Mouse (Mus musculus): ENCODE data around the gene Stx5a. TPM values are rescaled to one million over a fixed set of nuclear protein-coding genes. Genes with fewer than 3 reads are reported as not detected.

Gene Stx5a
- polyA plus RNA-seq, 1 experiment from 2014 or later = 94.9 TPM

GRCm38 (mm10) chr19:8736160-8736467, 5.1 kb upstream of the Stx5a start:
- 2% methylated on average over 11 of the region's 11 CpGs for WGBS
- Histone ChIP-seq H3K4me3 (peak overlapping the region; percentile 87), H3K27me3 (ENCODE audit: low read depth, poor library complexity, severe bottlenecking) (no peaks in the 10 kb centered on the region), H3K9me3 (replicated peaks) (no peaks in the 10 kb centered on the region), H3K27ac (replicated peaks) (peak overlapping the region; percentile 83), H3K4me1 (peaks cover 27% of the 10 kb centered on the region), H3K36me3 (peaks cover 41% of the 10 kb centered on the region)
- DNase-seq (ENCODE audit: low spot score) = no peak

DNA sequence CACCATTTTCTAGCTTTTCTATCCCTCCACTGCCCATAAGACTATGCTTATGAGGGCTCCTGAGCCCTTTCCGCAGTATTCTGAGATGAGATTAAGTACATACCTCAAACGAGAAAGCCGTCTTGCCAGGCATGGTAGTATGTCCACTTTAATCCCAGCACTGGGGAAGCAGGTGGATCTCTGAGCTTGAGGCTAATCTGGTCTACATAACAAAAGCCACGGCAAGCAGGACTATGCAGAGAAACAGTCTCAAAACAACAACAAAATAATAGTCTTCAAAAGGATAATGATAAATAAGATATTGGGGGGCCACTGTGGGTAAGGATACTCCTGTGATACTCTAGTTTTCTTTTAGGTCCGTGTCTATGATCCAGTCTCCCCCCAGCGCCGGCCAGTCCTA, 2.3 kb upstream of the Stx5a start:
- Histone ChIP-seq H3K9me3 (replicated peaks) (no peaks in the 10 kb centered on the region), H3K4me3 (no peak overlapping the region), H3K4me1 (peaks cover 38% of the 10 kb centered on the region), H3K36me3 (peaks cover 55% of the 10 kb centered on the region), H3K27ac (replicated peaks) (no peak overlapping the region), H3K27me3 (ENCODE audit: low read depth, poor library complexity, severe bottlenecking) (no peaks in the 10 kb centered on the region)
- 89% methylated on average over 7 of the region's 7 CpGs for WGBS
- DNase-seq (ENCODE audit: low spot score) = no peak

GRCm38 (mm10) chr19:8739646-8740045, 1.6 kb upstream of the Stx5a start:
- Histone ChIP-seq H3K36me3 (peaks cover 62% of the 10 kb centered on the region), H3K4me1 (peaks cover 38% of the 10 kb centered on the region), H3K9me3 (replicated peaks) (no peaks in the 10 kb centered on the region), H3K27me3 (ENCODE audit: low read depth, poor library complexity, severe bottlenecking) (no peaks in the 10 kb centered on the region), H3K27ac (replicated peaks) (no peak overlapping the region), H3K4me3 (no peak overlapping the region)
- WGBS = 91% methylated on average over 6 of the region's 6 CpGs
- no peak for DNase-seq (ENCODE audit: low spot score)

DNA sequence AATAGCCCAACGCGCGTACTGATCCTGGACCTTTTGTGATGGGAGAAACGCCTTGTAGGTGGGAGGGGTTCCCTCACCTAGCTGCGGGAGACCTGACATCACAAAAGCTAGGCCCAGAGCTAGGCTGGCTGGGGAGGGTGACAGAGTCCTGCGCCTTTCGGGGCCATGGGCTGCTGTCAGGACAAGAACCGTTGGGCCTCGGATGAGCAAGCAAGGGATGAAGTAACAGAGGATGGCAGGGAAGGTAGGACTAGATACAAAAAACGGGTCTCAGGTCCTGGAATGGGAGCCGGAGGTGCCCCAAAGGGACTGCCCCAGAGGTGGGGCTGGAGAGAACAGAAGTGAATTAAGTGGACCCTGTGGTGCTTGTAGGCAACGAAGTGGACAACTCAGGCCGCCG, 610 bp upstream of the Stx5a start, which contains the start of gene 1700092M07Rik:
Gene 1700092M07Rik (plus strand): TSS at position 116 of the 400 bp plus-strand sequence.
- Histone ChIP-seq H3K27ac (replicated peaks) (peak within 1 kb of the TSS; percentile 93), H3K4me1 (peaks cover 32% of the 10 kb centered on the region), H3K9me3 (replicated peaks) (no peaks in the 10 kb centered on the region), H3K36me3 (peaks cover 72% of the 10 kb centered on the region), H3K4me3 (peak within 1 kb of the TSS; percentile 86), H3K27me3 (ENCODE audit: low read depth, poor library complexity, severe bottlenecking) (no peaks in the 10 kb centered on the region)
- WGBS = 74% methylated on average over 14 of the region's 14 CpGs
- DNase-seq (ENCODE audit: low spot score) = no peak

DNA sequence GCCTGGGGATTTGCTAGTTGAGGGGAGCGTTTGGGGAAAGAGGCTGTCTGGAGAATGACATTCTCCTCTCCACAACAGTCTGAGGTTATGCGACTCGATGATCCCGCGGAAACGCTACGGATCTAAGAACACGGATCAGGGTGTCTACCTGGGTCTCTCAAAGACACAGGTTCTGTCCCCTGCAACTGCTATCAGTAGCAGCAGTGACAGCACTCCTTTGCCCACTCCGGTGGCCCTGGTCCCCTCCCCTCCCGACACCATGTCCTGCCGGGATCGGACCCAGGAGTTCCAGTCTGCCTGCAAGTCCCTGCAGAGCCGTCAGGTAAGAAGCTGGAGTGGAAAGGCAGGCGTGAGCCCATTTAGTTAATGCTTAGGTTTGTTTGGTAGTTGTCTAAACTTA, 963 bp downstream of the Stx5a start:
- H3K27me3 ChIP-seq (ENCODE audit: low read depth, poor library complexity, severe bottlenecking) = no peaks in the 10 kb centered on the region
- 18% methylated on average over 14 of the region's 14 CpGs for WGBS
- peak overlapping the region; percentile 86 for H3K4me3 ChIP-seq
- no peaks in the 10 kb centered on the region for H3K9me3 ChIP-seq (replicated peaks)
- H3K4me1 ChIP-seq = peaks cover 21% of the 10 kb centered on the region
- peak overlapping the region; percentile 93 for H3K27ac ChIP-seq (replicated peaks)
- DNase-seq (ENCODE audit: low spot score) = no peak
- H3K36me3 ChIP-seq = peaks cover 85% of the 10 kb centered on the region

- Histone ChIP-seq H3K27me3 (ENCODE audit: low read depth, poor library complexity, severe bottlenecking) (no peaks in the 10 kb centered on the region), H3K4me1 (peaks cover 18% of the 10 kb centered on the region), H3K4me3 (no peak overlapping the region), H3K36me3 (peaks cover 85% of the 10 kb centered on the region), H3K27ac (replicated peaks) (no peak overlapping the region), H3K9me3 (replicated peaks) (no peaks in the 10 kb centered on the region)
- no peak for DNase-seq (ENCODE audit: low spot score)
- 97% methylated on average over 1 of the region's 1 CpGs for WGBS
Observed at GRCm38 (mm10) chr19:8745382-8745781, 4.2 kb downstream of the Stx5a start.

DNA sequence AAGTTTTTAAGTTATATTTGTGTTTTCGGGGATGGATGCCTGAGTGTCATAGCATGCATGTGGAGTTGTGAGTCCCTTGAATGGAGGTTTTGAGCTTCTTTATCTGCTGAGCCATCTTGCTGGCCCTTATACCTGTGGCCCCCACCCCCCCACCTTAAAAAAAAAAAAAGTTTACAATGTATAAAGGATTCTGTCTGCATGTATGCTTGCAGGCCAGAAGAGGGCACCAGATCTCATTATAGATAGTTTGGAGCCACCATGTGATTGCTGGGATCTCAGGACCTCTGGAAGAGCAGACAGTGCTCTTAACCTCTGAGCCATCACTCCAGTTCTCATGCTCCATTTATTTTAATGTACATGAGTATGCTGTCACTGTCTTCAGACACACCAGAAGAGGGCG, 6.2 kb downstream of the Stx5a start:
- peaks cover 7% of the 10 kb centered on the region for H3K4me1 ChIP-seq
- peaks cover 97% of the 10 kb centered on the region for H3K36me3 ChIP-seq
- H3K9me3 ChIP-seq (replicated peaks) = no peaks in the 10 kb centered on the region
- no peak for DNase-seq (ENCODE audit: low spot score)
- H3K27ac ChIP-seq (replicated peaks) = no peak overlapping the region
- 79% methylated on average over 2 of the region's 2 CpGs for WGBS
- no peak overlapping the region for H3K4me3 ChIP-seq
- H3K27me3 ChIP-seq (ENCODE audit: low read depth, poor library complexity, severe bottlenecking) = no peaks in the 10 kb centered on the region

GRCm38 (mm10) chr19:8755652-8756051, 14.4 kb downstream of the Stx5a start:
- Histone ChIP-seq H3K4me3 (peak overlapping the region; percentile 89; the same call in 1 of the 2 replicates), H3K4me1 (peaks cover 28% of the 10 kb centered on the region), H3K27ac (replicated peaks) (no peak overlapping the region), H3K36me3 (peaks cover 58% of the 10 kb centered on the region), H3K27me3 (ENCODE audit: low read depth, poor library complexity, severe bottlenecking) (no peaks in the 10 kb centered on the region), H3K9me3 (replicated peaks) (no peaks in the 10 kb centered on the region)
- DNase-seq (ENCODE audit: low spot score) = no peak
- 90% methylated on average over 3 of the region's 3 CpGs for WGBS

DNA sequence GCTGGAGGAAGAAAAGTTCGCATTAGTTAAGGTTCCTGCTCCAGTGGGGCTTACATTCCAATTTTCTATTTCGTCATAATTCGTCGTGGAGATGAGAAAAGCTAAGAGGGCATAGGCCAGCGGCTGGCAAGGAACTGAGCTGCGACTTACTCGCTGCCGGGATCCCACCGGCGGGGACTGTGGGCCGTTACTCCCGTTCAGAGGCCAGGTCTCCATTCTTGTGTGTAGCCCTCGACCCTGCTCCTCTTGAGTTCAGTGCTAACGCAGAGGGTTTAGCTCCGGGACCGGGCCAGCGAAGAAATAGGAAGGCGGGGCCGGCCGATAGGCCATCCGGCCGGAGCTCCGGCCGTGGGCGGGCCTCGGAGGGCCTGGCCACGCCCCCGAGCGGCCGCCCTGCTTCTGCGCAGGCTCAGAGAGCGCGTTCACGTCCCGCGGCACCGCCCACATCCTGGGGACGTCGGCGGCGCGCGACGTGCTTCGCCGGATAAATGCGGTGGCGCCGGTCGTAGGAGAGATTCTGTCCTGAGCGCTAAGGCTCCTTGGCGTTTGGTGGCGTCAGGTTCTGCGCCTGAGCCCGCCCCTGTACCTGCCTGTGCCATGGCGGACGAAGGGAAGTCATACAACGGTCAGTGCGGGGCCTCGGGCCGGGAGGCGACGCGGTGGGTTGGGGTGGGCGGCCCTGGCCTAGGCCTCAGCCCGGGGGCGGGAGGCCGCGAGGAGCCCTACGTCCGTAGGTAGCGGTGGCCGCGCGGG, 15.6 kb downstream of the Stx5a start, which contains the start of gene Nxf1:
Gene Nxf1 (plus strand): TSS at position 439 of the 753 bp plus-strand sequence.
- no peaks in the 10 kb centered on the region for H3K27me3 ChIP-seq (ENCODE audit: low read depth, poor library complexity, severe bottlenecking)
- under 1% methylated on average over 75 of the region's 75 CpGs for WGBS
- H3K4me3 ChIP-seq = peak within 1 kb of the TSS; percentile 89
- peak; percentile 94 for DNase-seq (ENCODE audit: low spot score)
- H3K36me3 ChIP-seq = peaks cover 58% of the 10 kb centered on the region
- peak within 1 kb of the TSS; percentile 95 for H3K27ac ChIP-seq (replicated peaks)
- H3K4me1 ChIP-seq = peaks cover 28% of the 10 kb centered on the region
- H3K9me3 ChIP-seq (replicated peaks) = no peaks in the 10 kb centered on the region

- Histone ChIP-seq H3K9me3 (replicated peaks) (no peaks in the 10 kb centered on the region), H3K27ac (replicated peaks) (peak overlapping the region; percentile 95), H3K27me3 (ENCODE audit: low read depth, poor library complexity, severe bottlenecking) (no peaks in the 10 kb centered on the region), H3K36me3 (peaks cover 58% of the 10 kb centered on the region), H3K4me3 (peak overlapping the region; percentile 89), H3K4me1 (peaks cover 28% of the 10 kb centered on the region)
- no peak for DNase-seq (ENCODE audit: low spot score)
- 12% methylated on average over 14 of the region's 14 CpGs for WGBS
Observed at GRCm38 (mm10) chr19:8757471-8757998, 16.3 kb downstream of the Stx5a start.

DNA sequence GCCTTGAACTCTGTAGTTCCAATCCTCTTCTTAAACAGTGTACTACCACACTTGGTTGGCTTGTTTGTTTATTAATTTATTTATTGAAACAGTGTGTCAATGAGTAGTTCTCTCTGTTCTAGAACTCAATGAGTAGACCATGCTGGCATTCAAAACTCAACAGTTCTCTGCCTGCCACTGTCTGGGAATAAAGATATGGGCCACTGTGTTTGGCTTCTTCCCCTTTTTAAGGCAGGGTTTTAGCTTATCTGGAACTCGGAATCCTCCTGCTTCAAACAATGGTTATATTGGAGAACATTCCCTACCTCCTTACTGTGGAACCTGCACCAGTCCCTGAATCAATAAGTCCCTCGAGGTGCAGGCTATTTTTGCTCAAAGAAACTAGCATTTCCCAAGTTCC, 17.7 kb downstream of the Stx5a start:
- 93% methylated on average over 2 of the region's 2 CpGs for WGBS
- peaks cover 28% of the 10 kb centered on the region for H3K4me1 ChIP-seq
- H3K4me3 ChIP-seq = peak overlapping the region; percentile 89

GRCm38 (mm10) chr19:8760757-8761156, 19.5 kb downstream of the Stx5a start:
- Histone ChIP-seq H3K27me3 (ENCODE audit: low read depth, poor library complexity, severe bottlenecking) (no peaks in the 10 kb centered on the region), H3K4me1 (peaks cover 24% of the 10 kb centered on the region), H3K4me3 (no peak overlapping the region), H3K27ac (replicated peaks) (no peak overlapping the region), H3K9me3 (replicated peaks) (peaks cover 11% of the 10 kb centered on the region; the same call in 1 of the 2 replicates), H3K36me3 (peaks cover 59% of the 10 kb centered on the region)
- no peak for DNase-seq (ENCODE audit: low spot score)
- WGBS = 90% methylated on average over 2 of the region's 2 CpGs

More for the DNA sequence above, 17.7 kb downstream of the Stx5a start:
- H3K27ac ChIP-seq (replicated peaks) = no peak overlapping the region
- no peak for DNase-seq (ENCODE audit: low spot score)
- H3K27me3 ChIP-seq (ENCODE audit: low read depth, poor library complexity, severe bottlenecking) = no peaks in the 10 kb centered on the region
- H3K9me3 ChIP-seq (replicated peaks) = no peaks in the 10 kb centered on the region
- peaks cover 58% of the 10 kb centered on the region for H3K36me3 ChIP-seq

DNA sequence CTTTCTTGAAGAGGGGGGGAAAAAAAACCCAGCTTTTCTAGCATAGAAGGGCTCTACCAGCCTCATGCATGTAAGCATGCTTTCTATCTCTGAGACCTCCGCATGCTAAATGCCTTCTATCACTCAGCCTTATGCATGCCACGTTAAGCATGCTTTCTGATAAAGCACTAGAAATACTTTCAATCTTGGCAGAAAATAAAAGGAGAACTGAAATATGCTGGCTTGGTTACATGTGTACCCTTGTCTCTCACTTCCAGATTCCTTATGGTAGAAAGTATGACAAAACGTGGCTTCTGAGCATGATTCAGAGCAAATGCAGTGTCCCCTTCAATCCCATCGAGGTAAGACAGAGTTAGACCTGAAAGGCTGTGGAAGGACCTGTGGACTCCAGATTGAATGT, 22.1 kb downstream of the Stx5a start:
- WGBS = 94% methylated on average over 4 of the region's 4 CpGs
- no peak for DNase-seq (ENCODE audit: low spot score)
- H3K36me3 ChIP-seq = peaks cover 83% of the 10 kb centered on the region
- no peaks in the 10 kb centered on the region for H3K27me3 ChIP-seq (ENCODE audit: low read depth, poor library complexity, severe bottlenecking)
- H3K9me3 ChIP-seq (replicated peaks) = peaks cover 12% of the 10 kb centered on the region; the same call in 1 of the 2 replicates
- no peak overlapping the region for H3K27ac ChIP-seq (replicated peaks)
- peaks cover 8% of the 10 kb centered on the region for H3K4me1 ChIP-seq
- no peak overlapping the region for H3K4me3 ChIP-seq
